Mouse (Mus musculus) forebrain, embryonic 10.5 days (tissue): Measurements from ENCODE around the gene Nr3c2. TPM values are rescaled to one million over a fixed set of nuclear protein-coding genes. Genes with fewer than 3 reads are reported as not detected.

ENCODE experiments used
- DNase-seq: peaks from one replicate; pipeline ENCODE4 v3.0.0-alpha.2; 2017; ENCODE audit warnings: low spot score; ENCODE audit errors: extremely low spot score
- H3K27ac ChIP-seq: fragments of 300-500 bp; sonication (generic); 2 replicates; pipeline ENCODE4 v1.5.1; 2016; ENCODE audit warnings: mild to moderate bottlenecking
- H3K27me3 ChIP-seq: fragments of 300-500 bp; sonication (generic); 2 replicates; pipeline ENCODE4 v1.6.1; 2016; ENCODE audit warnings: mild to moderate bottlenecking; ENCODE audit not compliant: poor library complexity, severe bottlenecking
- H3K36me3 ChIP-seq: fragments of 300-500 bp; sonication (generic); replicated peaks from 2 replicates; pipeline ENCODE4 v1.6.1; 2016; ENCODE audit warnings: mild to moderate bottlenecking, moderate library complexity
- H3K4me1 ChIP-seq: fragments of 300-500 bp; sonication (generic); 2 replicates; pipeline ENCODE4 v1.6.1; 2016
- H3K4me3 ChIP-seq: fragments of 300-500 bp; sonication (generic); 2 replicates; pipeline ENCODE4 v1.5.1; 2016; ENCODE audit warnings: mild to moderate bottlenecking, moderate library complexity
- H3K9me3 ChIP-seq: fragments of 300-500 bp; sonication (generic); 2 replicates; pipeline ENCODE4 v1.6.1; 2016; ENCODE audit warnings: mild to moderate bottlenecking, moderate library complexity
- WGBS: fragments of 180-500 bp; shearing (Covaris S2); methylation state at CpG from one replicate; pipeline ENCODE4 v1.1.7; 2016; 5-methylcytosine and 5-hydroxymethylcytosine counted together
- polyA plus RNA-seq: library from polyadenylated mRNA; unstranded; fragments of >200 nt; fragmentation: Nextera tagmentation; extraction: Ambion mirVana; gene quantifications from 2 replicates; pipeline ENCODE4 v1.2.1, GENCODE M21; 2016

Gene Nr3c2
- polyA plus RNA-seq, 1 experiment from 2014 or later = 0.45 TPM

GRCm38 (mm10) chr8:77214665-77215064, 315.4 kb downstream of the Nr3c2 start:
- no peaks in the 10 kb centered on the region for H3K36me3 ChIP-seq
- H3K4me1 ChIP-seq = 0 out of 2 replicates have a peak, but pooled peaks cover 4% of the 10 kb centered on the region
- H3K27me3 ChIP-seq = no peaks in the 10 kb centered on the region
- no peak overlapping the region for H3K27ac ChIP-seq
- no peak overlapping the region for H3K4me3 ChIP-seq
- no peak for DNase-seq
- 93% methylated on average over 8 of the region's 8 CpGs for WGBS
- no peaks in the 10 kb centered on the region for H3K9me3 ChIP-seq

- 95% methylated on average over 6 of the region's 6 CpGs for WGBS
- H3K27me3 ChIP-seq = no peaks in the 10 kb centered on the region
- no peaks in the 10 kb centered on the region for H3K36me3 ChIP-seq
- H3K9me3 ChIP-seq = no peaks in the 10 kb centered on the region
- no peak for DNase-seq
- 0 out of 2 replicates have a peak, but pooled peaks cover 4% of the 10 kb centered on the region for H3K4me1 ChIP-seq
- H3K27ac ChIP-seq = no peak overlapping the region
- no peak overlapping the region for H3K4me3 ChIP-seq
Observed at GRCm38 (mm10) chr8:77215191-77215590, 315.9 kb downstream of the Nr3c2 start.

- no peak for DNase-seq
- Histone ChIP-seq H3K4me1 (0 out of 2 replicates have a peak, but pooled peaks cover 2% of the 10 kb centered on the region), H3K27me3 (no peaks in the 10 kb centered on the region), H3K36me3 (no peaks in the 10 kb centered on the region), H3K9me3 (no peaks in the 10 kb centered on the region), H3K4me3 (no peak overlapping the region), H3K27ac (no peak overlapping the region)
- WGBS = 78% methylated on average over 4 of the region's 4 CpGs
Observed at GRCm38 (mm10) chr8:77223123-77223522, 323.9 kb downstream of the Nr3c2 start.

GRCm38 (mm10) chr8:77227742-77228141, 328.5 kb downstream of the Nr3c2 start:
- H3K4me1 ChIP-seq = peaks cover 8% of the 10 kb centered on the region
- 88% methylated on average over 5 of the region's 5 CpGs for WGBS
- H3K9me3 ChIP-seq = no peaks in the 10 kb centered on the region
- no peaks in the 10 kb centered on the region for H3K36me3 ChIP-seq
- H3K27ac ChIP-seq = no peak overlapping the region
- no peak overlapping the region for H3K4me3 ChIP-seq
- DNase-seq = no peak
- H3K27me3 ChIP-seq = no peaks in the 10 kb centered on the region

GRCm38 (mm10) chr8:77228688-77229087, 329.4 kb downstream of the Nr3c2 start:
- H3K36me3 ChIP-seq = no peaks in the 10 kb centered on the region
- DNase-seq = no peak
- H3K4me3 ChIP-seq = no peak overlapping the region
- no peak overlapping the region for H3K27ac ChIP-seq
- no peaks in the 10 kb centered on the region for H3K9me3 ChIP-seq
- WGBS = 80% methylated on average over 7 of the region's 7 CpGs
- peaks cover 8% of the 10 kb centered on the region for H3K4me1 ChIP-seq
- no peaks in the 10 kb centered on the region for H3K27me3 ChIP-seq

DNA sequence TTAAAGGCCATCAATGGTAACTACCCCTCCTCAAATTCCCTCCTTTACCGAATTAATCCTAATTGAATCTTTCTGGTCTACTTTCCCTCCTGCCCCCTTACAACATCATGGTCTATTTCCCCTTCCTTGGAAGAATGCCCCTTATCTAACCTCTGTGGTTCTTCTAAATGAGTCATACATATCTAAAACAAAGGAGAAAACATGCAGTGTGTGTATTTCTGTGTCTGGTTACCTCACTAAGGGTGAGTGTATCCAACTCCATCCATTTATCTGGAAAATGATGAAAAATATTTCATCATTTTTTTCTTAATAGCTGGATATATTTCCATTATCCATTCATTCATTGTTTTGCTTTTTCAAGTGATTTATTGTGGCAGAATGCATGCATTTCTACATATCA, 332.0 kb downstream of the Nr3c2 start:
- Histone ChIP-seq H3K4me1 (peaks cover 8% of the 10 kb centered on the region), H3K36me3 (no peaks in the 10 kb centered on the region), H3K9me3 (no peaks in the 10 kb centered on the region), H3K27me3 (no peaks in the 10 kb centered on the region), H3K27ac (no peak overlapping the region), H3K4me3 (no peak overlapping the region)
- 86% methylated on average over 1 of the region's 1 CpGs for WGBS
- DNase-seq = no peak

- H3K36me3 ChIP-seq = no peaks in the 10 kb centered on the region
- no peak for DNase-seq
- H3K4me1 ChIP-seq = peaks cover 8% of the 10 kb centered on the region
- H3K4me3 ChIP-seq = no peak overlapping the region
- H3K9me3 ChIP-seq = no peaks in the 10 kb centered on the region
- WGBS = 90% methylated on average over 6 of the region's 6 CpGs
- no peaks in the 10 kb centered on the region for H3K27me3 ChIP-seq
- no peak overlapping the region for H3K27ac ChIP-seq
Observed at GRCm38 (mm10) chr8:77231834-77232233, 332.6 kb downstream of the Nr3c2 start.

- no peaks in the 10 kb centered on the region for H3K9me3 ChIP-seq
- WGBS = 95% methylated on average over 3 of the region's 3 CpGs
- H3K4me3 ChIP-seq = no peak overlapping the region
Observed at GRCm38 (mm10) chr8:77232411-77232810, 333.2 kb downstream of the Nr3c2 start.

GRCm38 (mm10) chr8:77236701-77237100, 337.5 kb downstream of the Nr3c2 start:
- Histone ChIP-seq H3K27me3 (no peaks in the 10 kb centered on the region), H3K9me3 (no peaks in the 10 kb centered on the region), H3K36me3 (no peaks in the 10 kb centered on the region), H3K4me3 (no peak overlapping the region), H3K4me1 (no peaks in the 10 kb centered on the region), H3K27ac (no peak overlapping the region)
- no peak for DNase-seq
- 87% methylated on average over 1 of the region's 1 CpGs for WGBS

More at GRCm38 (mm10) chr8:77232411-77232810, 333.2 kb downstream of the Nr3c2 start:
- Histone ChIP-seq H3K36me3 (no peaks in the 10 kb centered on the region), H3K27ac (no peak overlapping the region), H3K4me1 (peaks cover 8% of the 10 kb centered on the region), H3K27me3 (no peaks in the 10 kb centered on the region)
- no peak for DNase-seq

DNA sequence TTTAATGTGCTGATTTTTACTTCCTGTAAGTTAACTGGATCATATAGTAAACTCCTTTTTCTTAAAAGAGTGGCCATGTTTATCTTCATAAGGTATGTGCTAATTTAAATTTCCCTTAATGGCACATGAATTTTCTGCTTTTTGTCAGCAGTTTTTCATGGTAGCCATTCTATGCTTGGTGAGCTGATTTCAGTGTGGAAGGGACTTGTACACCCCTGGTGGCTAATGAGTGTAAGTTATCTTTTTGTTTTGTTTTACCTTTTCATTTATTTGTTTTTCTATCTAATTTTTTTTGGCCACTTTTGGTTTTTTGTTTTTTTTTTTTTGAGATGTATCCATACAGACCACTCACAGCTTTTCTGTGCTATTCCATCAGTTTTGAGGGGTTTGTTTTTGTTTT, 340.2 kb downstream of the Nr3c2 start:
- H3K4me1 ChIP-seq = no peaks in the 10 kb centered on the region
- H3K27me3 ChIP-seq = no peaks in the 10 kb centered on the region
- H3K4me3 ChIP-seq = no peak overlapping the region
- no peak for DNase-seq
- H3K27ac ChIP-seq = no peak overlapping the region
- H3K36me3 ChIP-seq = no peaks in the 10 kb centered on the region
- H3K9me3 ChIP-seq = no peaks in the 10 kb centered on the region

- H3K27me3 ChIP-seq = no peaks in the 10 kb centered on the region
- H3K9me3 ChIP-seq = no peaks in the 10 kb centered on the region
- no peak for DNase-seq
- H3K4me3 ChIP-seq = no peak overlapping the region
- H3K27ac ChIP-seq = no peak overlapping the region
- WGBS = 93% methylated on average over 3 of the region's 3 CpGs
- no peaks in the 10 kb centered on the region; the same call in 1 of the 2 replicates for H3K4me1 ChIP-seq
- 0 out of 2 replicates have a peak, but pooled peaks cover 3% of the 10 kb centered on the region for H3K36me3 ChIP-seq
Observed at GRCm38 (mm10) chr8:77241381-77241780, 342.1 kb downstream of the Nr3c2 start.

DNA sequence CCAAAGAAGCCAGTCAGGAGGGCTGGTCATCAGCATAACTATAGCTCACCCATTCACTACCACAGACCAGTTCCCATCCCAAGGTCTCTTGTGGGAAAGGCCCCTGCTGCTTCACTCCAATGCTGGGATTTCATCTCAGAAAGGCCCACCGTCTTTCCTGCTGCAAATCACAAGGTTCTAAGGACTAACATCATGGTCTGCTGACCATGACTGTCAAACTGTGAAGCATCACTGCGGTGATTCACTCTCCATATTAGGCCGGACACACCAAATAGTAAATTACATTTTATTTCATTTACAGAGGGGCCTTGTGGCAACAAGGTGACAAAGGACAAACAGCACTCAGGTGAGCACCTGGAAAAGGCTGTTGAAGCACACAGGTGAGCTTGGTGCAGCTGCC, 350.9 kb downstream of the Nr3c2 start:
- Histone ChIP-seq H3K9me3 (no peaks in the 10 kb centered on the region), H3K4me3 (no peak overlapping the region), H3K27ac (no peak overlapping the region), H3K36me3 (peaks cover 27% of the 10 kb centered on the region), H3K4me1 (peaks cover 5% of the 10 kb centered on the region; the same call in 1 of the 2 replicates), H3K27me3 (no peaks in the 10 kb centered on the region)
- no peak for DNase-seq
- WGBS = 87% methylated on average over 3 of the region's 3 CpGs

GRCm38 (mm10) chr8:77251134-77251533, 351.9 kb downstream of the Nr3c2 start:
- WGBS = 95% methylated on average over 5 of the region's 5 CpGs
- H3K36me3 ChIP-seq = peaks cover 27% of the 10 kb centered on the region
- H3K27me3 ChIP-seq = no peaks in the 10 kb centered on the region
- H3K4me3 ChIP-seq = no peak overlapping the region
- DNase-seq = no peak
- no peaks in the 10 kb centered on the region for H3K9me3 ChIP-seq
- 0 out of 2 replicates have a peak, but pooled peaks cover 5% of the 10 kb centered on the region for H3K4me1 ChIP-seq
- H3K27ac ChIP-seq = no peak overlapping the region

DNA sequence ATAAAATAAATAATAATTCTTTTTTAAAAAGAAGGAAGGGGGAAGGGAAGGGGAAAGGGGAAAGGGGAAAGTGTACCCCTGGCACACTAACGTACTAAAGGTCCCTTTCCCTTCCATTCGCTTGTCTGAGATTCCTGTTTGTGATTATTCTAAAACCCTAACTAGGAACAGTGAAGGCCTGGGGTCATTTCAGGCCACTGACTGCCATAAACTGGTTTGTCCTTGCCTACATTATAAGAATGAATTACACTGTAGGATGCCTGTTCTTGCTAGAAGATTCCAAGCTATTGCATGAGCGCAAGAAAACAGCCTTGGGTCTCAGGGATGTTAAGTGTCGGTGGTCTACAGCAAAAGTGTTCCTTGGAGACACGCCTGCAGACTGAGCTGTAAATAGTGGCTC, 355.2 kb downstream of the Nr3c2 start:
- Histone ChIP-seq H3K4me1 (0 out of 2 replicates have a peak, but pooled peaks cover 5% of the 10 kb centered on the region), H3K36me3 (peaks cover 27% of the 10 kb centered on the region), H3K27ac (no peak overlapping the region), H3K9me3 (no peaks in the 10 kb centered on the region), H3K4me3 (no peak overlapping the region), H3K27me3 (no peaks in the 10 kb centered on the region)
- DNase-seq = no peak
- 85% methylated on average over 5 of the region's 5 CpGs for WGBS
